In genomic region chr4:43875160-43875918, GRCm38 (mm10) we compare ENCODE assay signal across 8 mouse cellular contexts. TPM values are rescaled to one million over a fixed set of nuclear protein-coding genes. Genes with fewer than 3 reads are reported as not detected.
DNase-seq lines count a peak whose midpoint lies in the region; ATAC-seq and TF ChIP-seq lines count a peak whose summit lies in the region.

TSS of gene Reck (plus strand) at chr4:43875530.

- H3K27ac ChIP-seq in hindbrain, embryonic 10.5 days, result peak within 1 kb of the TSS; percentile 98
- H3K27ac ChIP-seq in lung, postnatal 0 days (ENCODE audit: low read length), result peak within 1 kb of the TSS; percentile 5; the same call in 1 of the 2 replicates

- H3K9ac ChIP-seq in lung, postnatal 0 days (replicated peaks; ENCODE audit: low read depth), result peak within 1 kb of the TSS; percentile 59

- TF ChIP-seq EP300 in lung, postnatal 0 days (IDR thresholded peaks at IDR 0.05), result no peak

- peak; percentile 90 for ATAC-seq in lung, postnatal 0 days

- H3K9me3 ChIP-seq in hindbrain, embryonic 10.5 days, result peaks cover 4% of the 10 kb centered on the region; the same call in 1 of the 2 replicates
- H3K9me3 ChIP-seq in lung, postnatal 0 days (ENCODE audit: low read length), result no peaks in the 10 kb centered on the region

- TF ChIP-seq CTCF in lung, postnatal 0 days (IDR thresholded peaks at IDR 0.05), result no peak

- under 1% methylated on average over 73 of the region's 73 CpGs for WGBS in hindbrain, embryonic 10.5 days
- WGBS in lung, postnatal 0 days, result 2% methylated on average over 56 of the region's 73 CpGs

- H3K4me2 ChIP-seq in lung, postnatal 0 days (replicated peaks; ENCODE audit: low read depth, low read length), result peak within 1 kb of the TSS; percentile 93

- H3K36me3 ChIP-seq in hindbrain, embryonic 10.5 days, result no peaks in the 10 kb centered on the region
- H3K36me3 ChIP-seq in lung, postnatal 0 days (ENCODE audit: insufficient read depth, low read length), result no peaks in the 10 kb centered on the region

- peak; percentile 76 for DNase-seq in MN1 (ENCODE audit: low spot score)
- DNase-seq in cerebellum, adult 9-10 months, result peak; percentile 74
- peak; percentile 42 to 81 for DNase-seq in frontal cortex, adult 2 months (ENCODE audit: extremely low spot score in 1 of 2, low spot score in 1 of 2)
- DNase-seq in hindbrain, embryonic 10.5 days (ENCODE audit: low spot score), result peak; percentile 96
- DNase-seq in layer of hippocampus, adult 9-11 months, result peak; percentile 74
- DNase-seq in lung, postnatal 0 days (ENCODE audit: low spot score), result peak; percentile 87
- peak; percentile 89 for DNase-seq in ovary, postnatal 36 days (ENCODE audit: low spot score)
- peak; percentile 84 for DNase-seq in thymus, postnatal 25 days

- peak within 1 kb of the TSS; percentile 90 for H3K4me3 ChIP-seq in hindbrain, embryonic 10.5 days
- peak within 1 kb of the TSS; percentile 87 for H3K4me3 ChIP-seq in lung, postnatal 0 days (ENCODE audit: low read depth, low read length)

- H3K27me3 ChIP-seq in hindbrain, embryonic 10.5 days (ENCODE audit: insufficient read depth, poor library complexity, severe bottlenecking), result peaks cover 3% of the 10 kb centered on the region; the same call in 1 of the 2 replicates
- no peaks in the 10 kb centered on the region for H3K27me3 ChIP-seq in lung, postnatal 0 days (replicated peaks; ENCODE audit: insufficient read depth, low read length)

- peaks cover 40% of the 10 kb centered on the region for H3K4me1 ChIP-seq in hindbrain, embryonic 10.5 days (replicated peaks)
- H3K4me1 ChIP-seq in lung, postnatal 0 days (ENCODE audit: insufficient read depth, low read depth, low read length), result no peaks in the 10 kb centered on the region; the same call in 1 of the 2 replicates

RNA-seq across cellular contexts. Expression of gene Reck, which starts in this region (rescaled TPM):
- 12.5 and 13.4 TPM in 2 replicates for polyA plus RNA-seq in frontal cortex, adult 2 months (2012; rRNA removed)
- 11.4 and 11.9 TPM in 2 replicates for polyA plus RNA-seq in hindbrain, embryonic 10.5 days (2016; fragmentation: Nextera tagmentation; extraction: Ambion mirVana)
- 13.6 TPM in 2 replicates for polyA plus RNA-seq in lung, postnatal 0 days (2015; fragmentation: Nextera tagmentation; extraction: Ambion mirVana)

Comparison
In these comparisons a context has a peak if more than half of its experiments do, and no peak if none do; other contexts are left out.
1. Peak in every context shown above with its lines: DNase-seq, ATAC-seq, H3K4me3 ChIP-seq and H3K27ac ChIP-seq.